Mouse (Mus musculus): ENCODE measurements around the gene Rapgef3. TPM values are rescaled to one million over a fixed set of nuclear protein-coding genes. Genes with fewer than 3 reads are reported as not detected.
A peak's percentile ranks its signal among the peaks of the same experiment; 100 is the strongest.

Gene Rapgef3
- polyA plus RNA-seq, 1 experiment, result 36.5 TPM

DNA sequence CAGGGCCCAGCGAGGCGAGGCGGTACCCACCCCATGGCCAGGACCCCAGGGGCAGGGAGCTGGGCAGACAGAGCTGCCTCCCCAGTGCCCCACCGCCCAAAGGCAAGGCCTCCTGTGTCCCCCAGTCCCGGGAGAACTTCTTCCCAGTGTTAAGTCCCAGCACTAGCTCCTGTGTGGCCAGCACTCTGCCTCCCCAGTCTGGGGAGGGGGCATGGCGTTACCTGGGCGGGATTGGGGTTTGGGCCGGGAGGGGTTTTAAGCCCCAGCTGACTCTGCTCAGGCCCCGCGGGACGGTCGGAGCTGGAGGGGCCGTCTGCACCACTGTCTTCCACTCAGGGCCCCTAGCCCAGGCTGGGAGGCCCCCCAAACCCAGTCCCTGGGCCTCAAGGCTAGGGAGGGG, 33.1 kb upstream of the Rapgef3 start:
- Histone ChIP-seq H3K4me3 (replicated peaks; ENCODE audit: insufficient read depth, low read depth, low read length) (no peak overlapping the region), H3K4me1 (ENCODE audit: control insufficient read depth, insufficient read depth, low read length) (peaks cover 11% of the 10 kb centered on the region), H3K27ac (ENCODE audit: insufficient read depth, low read length) (no peak overlapping the region), H3K27me3 (ENCODE audit: control insufficient read depth, insufficient read depth, low read length) (no peaks in the 10 kb centered on the region)
- 85% methylated on average over 13 of the region's 13 CpGs for WGBS
- no peak for DNase-seq
- TF ChIP-seq POLR2A (IDR thresholded peaks at IDR 0.05; ENCODE audit: borderline replicate concordance, insufficient read depth, low read length), result no peak
- TF ChIP-seq CTCF (IDR thresholded peaks at IDR 0.05; ENCODE audit: borderline replicate concordance, insufficient read depth, low read depth, low read length), result no peak

DNA sequence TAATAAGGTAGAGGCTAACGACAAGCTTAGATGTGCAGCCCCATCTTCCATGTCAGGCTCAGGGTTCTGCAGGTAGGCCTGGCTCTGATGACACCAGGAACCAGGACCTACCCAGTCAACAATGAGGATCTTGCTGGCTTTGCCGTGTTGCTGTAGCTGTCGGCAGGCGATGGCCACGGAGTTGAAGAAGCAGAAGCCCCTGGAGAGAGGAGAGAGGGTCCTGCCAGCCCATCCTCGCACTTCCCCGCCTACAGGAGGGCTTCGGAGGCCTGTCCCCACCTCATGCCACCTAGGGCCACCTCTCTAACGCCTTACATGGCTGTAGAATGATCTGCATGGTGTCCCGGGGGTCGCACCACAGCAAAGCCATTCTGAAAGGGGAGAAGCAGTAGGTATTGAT, 31.7 kb upstream of the Rapgef3 start:
- Histone ChIP-seq H3K4me3 (replicated peaks; ENCODE audit: insufficient read depth, low read depth, low read length) (no peak overlapping the region), H3K27ac (ENCODE audit: insufficient read depth, low read length) (no peak overlapping the region), H3K4me1 (ENCODE audit: control insufficient read depth, insufficient read depth, low read length) (peaks cover 11% of the 10 kb centered on the region), H3K27me3 (ENCODE audit: control insufficient read depth, insufficient read depth, low read length) (no peaks in the 10 kb centered on the region)
- DNase-seq, result no peak
- TF ChIP-seq CTCF (IDR thresholded peaks at IDR 0.05; ENCODE audit: borderline replicate concordance, insufficient read depth, low read depth, low read length), result no peak
- TF ChIP-seq POLR2A (IDR thresholded peaks at IDR 0.05; ENCODE audit: borderline replicate concordance, insufficient read depth, low read length), result no peak
- 81% methylated on average over 11 of the region's 11 CpGs for WGBS

DNA sequence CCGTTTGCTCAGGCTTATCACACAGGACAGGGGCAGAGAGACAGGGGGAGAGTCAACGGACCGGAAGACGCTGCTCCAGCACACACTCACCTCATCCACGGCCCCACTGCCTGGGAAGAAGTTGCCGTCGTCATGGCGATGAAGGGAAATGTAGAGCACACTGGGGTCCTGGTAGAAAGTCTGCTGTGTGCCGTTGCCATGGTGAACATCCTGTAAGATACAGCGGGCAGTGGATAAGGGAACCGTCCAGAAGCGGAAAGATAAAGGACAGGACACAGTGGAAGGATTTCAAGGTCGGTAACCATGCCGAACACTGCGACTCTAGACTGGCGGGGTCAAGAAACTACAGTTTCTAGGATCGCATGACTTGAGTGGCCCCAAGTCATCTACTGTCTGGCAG, 30.4 kb upstream of the Rapgef3 start:
- DNase-seq, result no peak
- Histone ChIP-seq H3K27ac (ENCODE audit: insufficient read depth, low read length) (no peak overlapping the region), H3K27me3 (ENCODE audit: control insufficient read depth, insufficient read depth, low read length) (no peaks in the 10 kb centered on the region), H3K4me1 (ENCODE audit: control insufficient read depth, insufficient read depth, low read length) (peaks cover 11% of the 10 kb centered on the region), H3K4me3 (replicated peaks; ENCODE audit: insufficient read depth, low read depth, low read length) (no peak overlapping the region)
- TF ChIP-seq POLR2A (IDR thresholded peaks at IDR 0.05; ENCODE audit: borderline replicate concordance, insufficient read depth, low read length), result no peak
- no peak for TF ChIP-seq CTCF (IDR thresholded peaks at IDR 0.05; ENCODE audit: borderline replicate concordance, insufficient read depth, low read depth, low read length)
- WGBS, result 53% methylated on average over 17 of the region's 17 CpGs

DNA sequence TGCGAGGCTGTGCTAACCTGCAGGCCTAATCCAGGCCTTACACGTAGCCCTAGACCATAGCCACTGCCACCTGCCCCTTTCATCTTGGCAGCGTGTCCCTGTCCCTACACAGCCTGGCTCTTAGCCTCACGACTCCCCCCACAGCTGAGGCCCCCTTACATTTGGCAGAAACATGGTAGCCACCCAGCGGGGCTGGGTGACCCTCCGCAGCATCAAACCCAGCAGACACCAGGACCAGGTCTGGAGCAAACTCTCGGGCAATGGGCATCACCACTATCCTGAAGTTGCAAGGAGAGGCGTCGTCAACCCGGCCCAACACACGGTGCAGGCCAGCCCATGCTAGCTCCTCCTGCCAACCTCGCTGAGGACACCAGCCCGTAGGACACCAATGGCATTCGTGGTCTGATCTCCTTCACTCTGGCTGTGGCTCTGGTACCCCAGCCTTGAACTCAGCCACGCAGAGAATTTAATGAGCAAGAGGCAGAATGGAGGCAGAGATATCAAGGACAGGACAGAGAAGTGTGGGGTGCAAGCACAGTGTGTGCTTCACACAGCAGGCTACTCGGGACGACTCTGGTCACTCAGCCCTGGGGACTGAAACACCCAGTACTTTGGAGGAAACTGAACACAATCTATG, 29.0 kb upstream of the Rapgef3 start:
- WGBS, result 63% methylated on average over 17 of the region's 17 CpGs
- no peak for TF ChIP-seq CTCF (IDR thresholded peaks at IDR 0.05; ENCODE audit: borderline replicate concordance, insufficient read depth, low read depth, low read length)
- no peak for TF ChIP-seq POLR2A (IDR thresholded peaks at IDR 0.05; ENCODE audit: borderline replicate concordance, insufficient read depth, low read length)

DNA sequence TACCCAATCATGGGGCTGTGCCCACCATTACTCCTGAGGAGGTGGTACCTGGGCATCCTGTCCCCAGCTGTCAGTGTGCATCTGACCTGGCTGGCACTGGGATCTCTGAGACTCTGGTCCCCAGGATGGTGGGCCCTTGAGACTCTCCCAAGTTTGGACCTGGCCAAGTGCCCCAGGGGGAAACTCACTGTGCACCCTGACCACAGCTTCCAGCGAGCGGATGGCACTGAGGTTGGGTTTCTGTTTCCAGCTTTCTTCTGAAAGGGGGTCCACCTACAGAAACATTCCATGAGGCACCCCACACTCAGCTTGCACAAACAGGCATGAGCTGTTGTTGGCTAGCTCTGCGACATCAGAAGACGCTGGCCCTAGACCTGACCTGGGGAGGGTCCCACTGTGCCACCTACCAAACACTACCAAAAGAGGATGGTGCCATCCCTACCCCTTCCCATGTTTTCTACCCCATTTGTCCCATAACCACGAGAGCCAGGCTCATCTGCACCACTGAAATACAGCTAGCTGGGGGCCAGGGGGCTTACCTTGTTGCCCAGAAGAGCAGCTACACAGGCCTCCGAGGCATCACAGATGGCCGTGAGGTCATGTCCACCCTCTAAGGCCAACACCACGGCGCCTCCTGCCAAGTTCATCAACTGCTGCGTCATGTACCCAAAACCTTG, 27.9 kb upstream of the Rapgef3 start:
- 74% methylated on average over 10 of the region's 10 CpGs for WGBS
- H3K27me3 ChIP-seq (ENCODE audit: control insufficient read depth, insufficient read depth, low read length), result no peaks in the 10 kb centered on the region
- H3K4me3 ChIP-seq (replicated peaks; ENCODE audit: insufficient read depth, low read depth, low read length), result no peak overlapping the region
- H3K4me1 ChIP-seq (ENCODE audit: control insufficient read depth, insufficient read depth, low read length), result peaks cover 5% of the 10 kb centered on the region; the same call in 1 of the 2 replicates
- no peak overlapping the region for H3K27ac ChIP-seq (ENCODE audit: insufficient read depth, low read length)
- DNase-seq, result no peak
- no peak for TF ChIP-seq CTCF (IDR thresholded peaks at IDR 0.05; ENCODE audit: borderline replicate concordance, insufficient read depth, low read depth, low read length)
- TF ChIP-seq POLR2A (IDR thresholded peaks at IDR 0.05; ENCODE audit: borderline replicate concordance, insufficient read depth, low read length), result no peak

More for the DNA sequence above, 29.0 kb upstream of the Rapgef3 start:
- no peak for DNase-seq
- H3K4me3 ChIP-seq (replicated peaks; ENCODE audit: insufficient read depth, low read depth, low read length), result no peak overlapping the region
- no peak overlapping the region for H3K27ac ChIP-seq (ENCODE audit: insufficient read depth, low read length)
- H3K27me3 ChIP-seq (ENCODE audit: control insufficient read depth, insufficient read depth, low read length), result no peaks in the 10 kb centered on the region
- peaks cover 2% of the 10 kb centered on the region for H3K4me1 ChIP-seq (ENCODE audit: control insufficient read depth, insufficient read depth, low read length)

DNA sequence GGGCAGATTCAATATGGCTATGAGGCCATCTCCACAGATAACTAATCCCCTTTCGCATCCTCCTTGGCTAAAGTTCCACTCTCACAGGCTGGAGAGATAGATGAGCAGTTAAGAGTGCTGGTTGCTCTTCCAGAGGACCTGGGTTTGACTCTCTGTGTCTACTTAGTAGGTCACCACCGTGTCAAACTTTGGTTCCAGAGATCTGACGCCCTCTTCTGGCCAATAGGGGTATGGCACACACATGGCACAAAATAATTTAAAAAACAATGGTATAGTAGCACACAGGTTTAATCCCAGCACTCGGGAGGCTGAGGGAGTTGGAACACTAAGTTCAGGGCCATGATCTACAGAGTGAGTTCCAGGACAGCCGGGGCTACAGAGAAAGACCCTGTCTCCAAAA, 26.5 kb upstream of the Rapgef3 start:
- no peak overlapping the region for H3K4me3 ChIP-seq (replicated peaks; ENCODE audit: insufficient read depth, low read depth, low read length)
- DNase-seq, result no peak
- peaks cover 16% of the 10 kb centered on the region for H3K4me1 ChIP-seq (ENCODE audit: control insufficient read depth, insufficient read depth, low read length)
- TF ChIP-seq CTCF (IDR thresholded peaks at IDR 0.05; ENCODE audit: borderline replicate concordance, insufficient read depth, low read depth, low read length) (peak; percentile 28; the same call in 1 of the 2 replicates), POLR2A (IDR thresholded peaks at IDR 0.05; ENCODE audit: borderline replicate concordance, insufficient read depth, low read length) (no peak)
- H3K27ac ChIP-seq (ENCODE audit: insufficient read depth, low read length), result no peak overlapping the region
- 74% methylated on average over 5 of the region's 5 CpGs for WGBS
- no peaks in the 10 kb centered on the region for H3K27me3 ChIP-seq (ENCODE audit: control insufficient read depth, insufficient read depth, low read length)

DNA sequence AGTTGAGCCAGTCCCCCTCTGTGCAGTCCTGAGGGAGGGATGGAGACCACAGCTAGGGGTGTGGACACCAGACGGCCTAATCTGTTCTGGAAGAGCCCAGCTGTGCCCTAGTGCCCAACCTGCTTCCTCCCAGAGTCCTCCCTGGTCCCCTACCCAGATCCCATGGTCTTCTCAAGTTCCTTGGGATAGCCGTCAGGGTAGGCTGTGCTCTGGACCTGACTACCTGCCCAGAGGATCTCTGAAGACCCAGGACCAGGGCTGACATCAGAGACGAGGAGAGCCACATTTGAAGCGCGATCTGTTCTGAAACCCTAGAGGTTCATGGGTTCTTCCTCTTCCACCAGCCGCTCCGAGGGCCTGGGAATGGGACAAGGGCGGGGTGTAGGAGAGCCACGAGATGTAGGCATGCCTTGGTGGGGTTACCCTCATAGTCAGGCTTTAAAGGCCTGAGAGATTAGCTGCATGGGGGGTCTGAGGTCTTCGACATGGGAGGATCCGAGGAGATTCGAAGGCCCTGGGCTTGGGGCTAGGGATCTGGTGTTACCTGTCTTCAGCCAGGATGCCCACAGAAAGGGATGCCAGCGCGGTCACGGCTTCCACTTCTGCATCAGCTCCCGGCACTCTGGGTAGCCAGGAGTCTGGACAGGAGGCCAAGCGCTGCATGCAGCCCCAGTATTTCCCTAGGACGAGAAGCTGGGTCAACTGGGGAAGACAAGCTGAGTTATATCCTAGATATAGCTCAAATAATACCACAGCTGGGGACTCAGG, 25.8 kb upstream of the Rapgef3 start:
- H3K27ac ChIP-seq (ENCODE audit: insufficient read depth, low read length), result no peak overlapping the region
- no peak for TF ChIP-seq CTCF (IDR thresholded peaks at IDR 0.05; ENCODE audit: borderline replicate concordance, insufficient read depth, low read depth, low read length)
- no peak for TF ChIP-seq POLR2A (IDR thresholded peaks at IDR 0.05; ENCODE audit: borderline replicate concordance, insufficient read depth, low read length)
- no peak overlapping the region for H3K4me3 ChIP-seq (replicated peaks; ENCODE audit: insufficient read depth, low read depth, low read length)
- H3K4me1 ChIP-seq (ENCODE audit: control insufficient read depth, insufficient read depth, low read length), result peaks cover 22% of the 10 kb centered on the region
- WGBS, result 91% methylated on average over 18 of the region's 18 CpGs
- no peaks in the 10 kb centered on the region for H3K27me3 ChIP-seq (ENCODE audit: control insufficient read depth, insufficient read depth, low read length)
- DNase-seq, result no peak
